Mouse (Mus musculus) MEL (cell line): ENCODE measurements around the gene Slc39a11. TPM values are rescaled to one million over a fixed set of nuclear protein-coding genes. Genes with fewer than 3 reads are reported as not detected.

Experiments
- DNase-seq: peaks from one replicate; pipeline ENCODE4 v3.0.0; 2011; ENCODE audit warnings: low read depth, low spot score
- H3K27ac ChIP-seq: 2 replicates; pipeline ENCODE4 v1.5.1; 2012; ENCODE audit warnings: low read depth, mild to moderate bottlenecking, control low read depth, low read length, moderate library complexity; ENCODE audit not compliant: control insufficient read depth
- H3K27me3 ChIP-seq, 2 experiments: fragments of 150-350 bp in 1 of 2; sonication (generic) in 1 of 2; 2 replicates each; pipeline ENCODE4 v1.6.1; 2012; ENCODE audit warnings: low read length in 2 of 2, mild to moderate bottlenecking in 2 of 2, improper control_type of control experiment in 1 of 2, moderate library complexity in 1 of 2; ENCODE audit not compliant: insufficient read depth in 2 of 2, control insufficient read depth in 1 of 2
- H3K36me3 ChIP-seq, 2 experiments: 2 replicates each; pipeline ENCODE4 v1.6.1; 2012 to 2014; ENCODE audit warnings: low read length in 2 of 2, improper control_type of control experiment in 1 of 2, inconsistent platforms in 1 of 2, mild to moderate bottlenecking in 1 of 2; ENCODE audit not compliant: insufficient read depth in 2 of 2, control insufficient read depth in 1 of 2
- H3K4me1 ChIP-seq, 2 experiments: fragments of 150-350 bp in 1 of 2; sonication (generic) in 1 of 2; 2 replicates each; pipeline ENCODE4 v1.6.1; 2012; ENCODE audit warnings: low read length in 2 of 2, improper control_type of control experiment in 1 of 2, mild to moderate bottlenecking in 1 of 2; ENCODE audit not compliant: insufficient read depth in 2 of 2, control insufficient read depth in 1 of 2
- H3K4me3 ChIP-seq, 2 experiments: fragments of 150-350 bp in 1 of 2; sonication (generic) in 1 of 2; 2 replicates each; pipeline ENCODE4 v1.5.1; 2012; ENCODE audit warnings: low read depth in 2 of 2, low read length in 2 of 2, mild to moderate bottlenecking in 2 of 2, moderate library complexity in 2 of 2, control low read depth in 1 of 2, improper control_type of control experiment in 1 of 2; ENCODE audit not compliant: control insufficient read depth in 1 of 2, insufficient read depth in 1 of 2
- H3K79me2 ChIP-seq: 2 replicates; pipeline ENCODE4 v1.6.1; 2012; ENCODE audit warnings: mild to moderate bottlenecking, low read length, moderate library complexity; ENCODE audit not compliant: control insufficient read depth, poor library complexity, insufficient read depth
- H3K9ac ChIP-seq: 2 replicates; pipeline ENCODE4 v1.6.1; 2012; ENCODE audit warnings: low read depth, mild to moderate bottlenecking, control low read depth, low read length, moderate library complexity; ENCODE audit not compliant: control insufficient read depth, poor library complexity, severe bottlenecking
- H3K9me3 ChIP-seq: fragments of 150-350 bp; sonication (generic); replicated peaks from 2 replicates; pipeline ENCODE4 v1.6.1; 2012; ENCODE audit warnings: mild to moderate bottlenecking, low read length, improper control_type of control experiment, moderate library complexity; ENCODE audit not compliant: insufficient read depth
- CHD2 ChIP-seq: IDR thresholded peaks from 2 replicates; pipeline ENCODE4 v1.6.1; 2011; ENCODE audit warnings: low read length, improper control_type of control experiment
- CTCF ChIP-seq, 3 experiments: IDR thresholded peaks in 2 of 3; conservative IDR thresholded peaks in 1 of 3; 2 replicates each; pipeline ENCODE4 v1.5.1; 2011 to 2012; ENCODE audit warnings: low read length in 3 of 3, low read depth in 2 of 3, mild to moderate bottlenecking in 2 of 3, improper control_type of control experiment in 1 of 3, inconsistent platforms in 1 of 3, mixed read lengths in 1 of 3, moderate library complexity in 1 of 3; ENCODE audit not compliant: control insufficient read depth in 1 of 3, insufficient read depth in 1 of 3, poor library complexity in 1 of 3, severe bottlenecking in 1 of 3
- E2F4 ChIP-seq: IDR thresholded peaks from 2 replicates; pipeline ENCODE4 v1.6.1; 2011; ENCODE audit warnings: low read depth, low read length, improper control_type of control experiment, borderline replicate concordance
- ELF1 ChIP-seq: IDR thresholded peaks from 2 replicates; pipeline ENCODE4 v1.6.1; 2014; ENCODE audit warnings: low read depth, mild to moderate bottlenecking, inconsistent platforms, low read length, improper control_type of control experiment, moderate library complexity
- EP300 ChIP-seq, 2 experiments: IDR thresholded peaks; 2 replicates each; pipeline ENCODE4 v1.6.1; 2011; ENCODE audit warnings: improper control_type of control experiment in 2 of 2, low read length in 2 of 2, low read depth in 1 of 2, mild to moderate bottlenecking in 1 of 2
- GATA1 ChIP-seq: IDR thresholded peaks from 2 replicates; pipeline ENCODE4 v1.6.1; 2011; ENCODE audit warnings: low read depth, low read length, improper control_type of control experiment
- HCFC1 ChIP-seq: IDR thresholded peaks from 2 replicates; pipeline ENCODE4 v1.6.1; 2012; ENCODE audit warnings: low read depth, mild to moderate bottlenecking, inconsistent platforms, low read length, improper control_type of control experiment, moderate library complexity
- JUND ChIP-seq: IDR thresholded peaks from 2 replicates; pipeline ENCODE4 v1.6.1; 2011; ENCODE audit warnings: low read depth, mild to moderate bottlenecking, improper control_type of control experiment, low read length
- KAT2A ChIP-seq: conservative IDR thresholded peaks from 2 replicates; pipeline ENCODE4 v1.6.1; 2012; ENCODE audit warnings: low read depth, low read length, improper control_type of control experiment, inconsistent platforms
- MAFK ChIP-seq: IDR thresholded peaks from 2 replicates; pipeline ENCODE4 v1.6.1; 2011; ENCODE audit warnings: low read depth, mild to moderate bottlenecking, low read length, improper control_type of control experiment, borderline replicate concordance
- MAX ChIP-seq: IDR thresholded peaks from 2 replicates; pipeline ENCODE4 v1.6.1; 2011; ENCODE audit warnings: low read length, improper control_type of control experiment
- MAZ ChIP-seq: IDR thresholded peaks from 2 replicates; pipeline ENCODE4 v1.6.1; 2012; ENCODE audit warnings: low read depth, mild to moderate bottlenecking, inconsistent platforms, low read length, improper control_type of control experiment
- MYB ChIP-seq: IDR thresholded peaks from 2 replicates; pipeline ENCODE4 v1.6.1; 2011; ENCODE audit warnings: mild to moderate bottlenecking, low read depth, low read length, improper control_type of control experiment
- MYC ChIP-seq: IDR thresholded peaks from 2 replicates; pipeline ENCODE4 v1.6.1; 2011; ENCODE audit warnings: low read depth, mild to moderate bottlenecking, low read length, improper control_type of control experiment, moderate library complexity
- NRF1 ChIP-seq: IDR thresholded peaks from 2 replicates; pipeline ENCODE4 v1.6.1; 2014; ENCODE audit warnings: low read depth, mild to moderate bottlenecking, inconsistent platforms, low read length, improper control_type of control experiment, moderate library complexity; ENCODE audit not compliant: poor library complexity, insufficient read depth, severe bottlenecking
- POLR2AphosphoS2 ChIP-seq: IDR thresholded peaks from 2 replicates; pipeline ENCODE4 v1.6.1; 2011; ENCODE audit warnings: low read length, improper control_type of control experiment
- POLR2AphosphoS5 ChIP-seq: IDR thresholded peaks from 2 replicates; pipeline ENCODE4 v1.6.1; 2012; ENCODE audit warnings: low read depth, borderline replicate concordance, mild to moderate bottlenecking, inconsistent platforms, low read length, moderate library complexity, mixed read lengths
- RAD21 ChIP-seq: IDR thresholded peaks from 2 replicates; pipeline ENCODE4 v1.6.1; 2011; ENCODE audit warnings: mild to moderate bottlenecking, low read depth, low read length, improper control_type of control experiment
- RCOR1 ChIP-seq: IDR thresholded peaks from 2 replicates; pipeline ENCODE4 v1.6.1; 2012; ENCODE audit warnings: low read depth, mild to moderate bottlenecking, inconsistent platforms, low read length, improper control_type of control experiment
- SIN3A ChIP-seq: IDR thresholded peaks from 2 replicates; pipeline ENCODE4 v1.6.1; 2012; ENCODE audit warnings: low read length, improper control_type of control experiment, inconsistent platforms
- SMC3 ChIP-seq: IDR thresholded peaks from 2 replicates; pipeline ENCODE4 v1.6.1; 2011; ENCODE audit warnings: low read depth, low read length, improper control_type of control experiment
- TAL1 ChIP-seq: IDR thresholded peaks from 2 replicates; pipeline ENCODE4 v1.6.1; 2012; ENCODE audit warnings: mild to moderate bottlenecking, inconsistent platforms, low read length, moderate library complexity, mixed read lengths
- TBP ChIP-seq: IDR thresholded peaks from 2 replicates; pipeline ENCODE4 v1.8.0; 2011; ENCODE audit warnings: low read depth, low read length, improper control_type of control experiment
- UBTF ChIP-seq: IDR thresholded peaks from 2 replicates; pipeline ENCODE4 v1.6.1; 2012; ENCODE audit warnings: low read depth, mild to moderate bottlenecking, inconsistent platforms, low read length, improper control_type of control experiment, moderate library complexity, borderline replicate concordance; ENCODE audit not compliant: insufficient read depth
- USF1 ChIP-seq: IDR thresholded peaks from 2 replicates; pipeline ENCODE4 v1.6.1; 2014; ENCODE audit warnings: low read depth, mild to moderate bottlenecking, inconsistent platforms, low read length, improper control_type of control experiment, moderate library complexity
- USF2 ChIP-seq, 2 experiments: IDR thresholded peaks; 2 replicates each; pipeline ENCODE4 v1.6.1; 2011 to 2012; ENCODE audit warnings: improper control_type of control experiment in 2 of 2, low read length in 2 of 2, borderline replicate concordance in 1 of 2, inconsistent platforms in 1 of 2, low read depth in 1 of 2, mild to moderate bottlenecking in 1 of 2; ENCODE audit not compliant: insufficient read depth in 1 of 2
- ZKSCAN1 ChIP-seq: IDR thresholded peaks from 2 replicates; pipeline ENCODE4 v1.6.1; 2012; ENCODE audit warnings: low read depth, mild to moderate bottlenecking, inconsistent platforms, low read length, improper control_type of control experiment, moderate library complexity
- ZMIZ1 ChIP-seq: IDR thresholded peaks from 2 replicates; pipeline ENCODE4 v1.6.1; 2012; ENCODE audit warnings: low read depth, mild to moderate bottlenecking, inconsistent platforms, low read length, improper control_type of control experiment, moderate library complexity
- ZNF384 ChIP-seq: IDR thresholded peaks from 2 replicates; pipeline ENCODE4 v1.6.1; 2012; ENCODE audit warnings: low read depth, mild to moderate bottlenecking, inconsistent platforms, low read length, improper control_type of control experiment
- polyA plus RNA-seq, 2 experiments: library from polyadenylated mRNA; stranded (reverse) in 1 of 2; unstranded in 1 of 2; fragments of >175 nt in 1 of 2; fragments of >200 nt in 1 of 2; gene quantifications; 2 replicates each; pipeline versions ENCODE4 v1.2.1 to v1.2.4; 2012; ENCODE audit warnings: low replicate concordance in 2 of 2, low read depth in 1 of 2; ENCODE audit not compliant: insufficient read length in 2 of 2, insufficient read depth in 1 of 2, missing spikeins in 1 of 2
- total RNA-seq: library from RNA; depleted of rRNA; stranded (reverse); fragments of 300-350 nt; gene quantifications from 2 replicates; pipeline ENCODE4 v1.2.3, GENCODE M21; 2012

Slc39a11 gene
- total and polyA plus RNA-seq, 3 experiments = 34.2 to 45.6 TPM; not detected in 1

GRCm38 (mm10) chr11:113452861-113453568 is 196.9 kb downstream of the Slc39a11 start:
- Histone ChIP-seq H3K9me3 (no peaks in the 10 kb centered on the region), H3K4me3 (no peak overlapping the region)

GRCm38 (mm10) chr11:113451301-113451700 is 198.6 kb downstream of the Slc39a11 start:
- Histone ChIP-seq H3K27me3 (no peaks in the 10 kb centered on the region), H3K79me2 (no peaks in the 10 kb centered on the region), H3K27ac (no peak overlapping the region), H3K4me3 (no peak overlapping the region), H3K9ac (no peak overlapping the region), H3K9me3 (no peaks in the 10 kb centered on the region), H3K4me1 (no peaks in the 10 kb centered on the region), H3K36me3 (no peaks in the 10 kb centered on the region; a peak in 1 of 4 replicates)
- no peak for DNase-seq
- no peak for TF ChIP-seq CTCF (IDR thresholded peaks at IDR 0.05 in 2 of 3, conservative IDR thresholded peaks at IDR 0.05 in 1 of 3; ENCODE audit: control insufficient read depth in 1 of 3, insufficient read depth in 1 of 3, low read depth in 2 of 3, low read length in 3 of 3, poor library complexity in 1 of 3, severe bottlenecking in 1 of 3)
- TF ChIP-seq JUND = no peak
- no peak for TF ChIP-seq MAZ
- TF ChIP-seq SIN3A = no peak
- no peak for TF ChIP-seq TBP
- no peak for TF ChIP-seq MYB
- no peak for TF ChIP-seq CHD2
- TF ChIP-seq ELF1 = no peak
- TF ChIP-seq KAT2A = no peak
- TF ChIP-seq POLR2AphosphoS5 = no peak
- TF ChIP-seq RAD21 = no peak
- TF ChIP-seq POLR2AphosphoS2 = no peak
- no peak for TF ChIP-seq UBTF
- no peak for TF ChIP-seq TAL1
- TF ChIP-seq MAFK = no peak
- TF ChIP-seq GATA1 = no peak
- no peak for TF ChIP-seq MAX
- TF ChIP-seq E2F4 = no peak
- no peak for TF ChIP-seq ZKSCAN1

More at GRCm38 (mm10) chr11:113452861-113453568, 196.9 kb downstream of the Slc39a11 start:
- Histone ChIP-seq H3K27me3 (no peaks in the 10 kb centered on the region), H3K9ac (no peak overlapping the region), H3K4me1 (no peaks in the 10 kb centered on the region), H3K27ac (no peak overlapping the region), H3K36me3 (no peaks in the 10 kb centered on the region; a peak in 1 of 4 replicates), H3K79me2 (no peaks in the 10 kb centered on the region)
- no peak for DNase-seq
- TF ChIP-seq MAX (no peak), MAZ (no peak), ELF1 (no peak), E2F4 (no peak), POLR2AphosphoS5 (no peak), USF1 (no peak), MYC (no peak), NRF1 (no peak), HCFC1 (no peak), ZMIZ1 (no peak), SIN3A (no peak), USF2 (IDR thresholded peaks at IDR 0.05; ENCODE audit: borderline replicate concordance in 1 of 2, insufficient read depth in 1 of 2, low read depth in 1 of 2, low read length in 2 of 2) (no peak), EP300 (IDR thresholded peaks at IDR 0.05; ENCODE audit: low read depth in 1 of 2, low read length in 2 of 2) (no peak), SMC3 (no peak), JUND (no peak), ZNF384 (no peak), RCOR1 (no peak)
